Mouse (Mus musculus): ENCODE data around the gene Upf3b. TPM values are rescaled to one million over a fixed set of nuclear protein-coding genes. Genes with fewer than 3 reads are reported as not detected.
"Not testable (repeated sequence)": the region's sequence is repeated elsewhere in the genome, so short reads cannot be mapped to it uniquely, and the experiment has no call there.

Upf3b gene
- polyA plus RNA-seq, 1 experiment from 2014 or later: 27.4 TPM

GRCm38 (mm10) chrX:37084927-37085660, 25.0 kb downstream of the Upf3b start, which contains the start of gene Rpl39:
Gene Rpl39, minus strand, starts transcription at chrX:37085402.
- no peaks in the 10 kb centered on the region for H3K9me3 ChIP-seq (ENCODE audit: control insufficient read depth, low read length)
- peak; percentile 93 for ATAC-seq (ENCODE audit: low FRiP score, low TSS enrichment)
- H3K9ac ChIP-seq (ENCODE audit: low read depth, low read length): peak within 1 kb of the TSS; percentile 83
- 21% methylated on average over 38 of the region's 38 CpGs for WGBS
- no peaks in the 10 kb centered on the region for H3K4me1 ChIP-seq (ENCODE audit: control insufficient read depth, insufficient read depth, low read length)
- peak within 1 kb of the TSS; percentile 92 for H3K27ac ChIP-seq (ENCODE audit: low read depth, low read length)
- peak within 1 kb of the TSS; percentile 70 for H3K4me2 ChIP-seq (replicated peaks; ENCODE audit: low read depth, low read length)
- no peaks in the 10 kb centered on the region for H3K27me3 ChIP-seq (ENCODE audit: control insufficient read depth, insufficient read depth, low read length)
- H3K36me3 ChIP-seq (ENCODE audit: control insufficient read depth, insufficient read depth, low read length): peaks cover 15% of the 10 kb centered on the region; the same call in 1 of the 2 replicates
- H3K4me3 ChIP-seq (ENCODE audit: low read length): peak within 1 kb of the TSS; percentile 59

GRCm38 (mm10) chrX:37084318-37084926, 25.7 kb downstream of the Upf3b start:
- H3K9ac ChIP-seq (ENCODE audit: low read depth, low read length): peak overlapping the region; percentile 83
- H3K4me3 ChIP-seq (ENCODE audit: low read length): peak overlapping the region; percentile 59
- 19% methylated on average over 19 of the region's 19 CpGs for WGBS
- no peaks in the 10 kb centered on the region for H3K9me3 ChIP-seq (ENCODE audit: control insufficient read depth, low read length)
- H3K27ac ChIP-seq (ENCODE audit: low read depth, low read length): peak overlapping the region; percentile 92; the same call in 1 of the 2 replicates
- peak; percentile 8 for ATAC-seq (ENCODE audit: low FRiP score, low TSS enrichment)
- peaks cover 15% of the 10 kb centered on the region; the same call in 1 of the 2 replicates for H3K36me3 ChIP-seq (ENCODE audit: control insufficient read depth, insufficient read depth, low read length)
- H3K4me1 ChIP-seq (ENCODE audit: control insufficient read depth, insufficient read depth, low read length): no peaks in the 10 kb centered on the region
- no peaks in the 10 kb centered on the region for H3K27me3 ChIP-seq (ENCODE audit: control insufficient read depth, insufficient read depth, low read length)
- H3K4me2 ChIP-seq (replicated peaks; ENCODE audit: low read depth, low read length): peak overlapping the region; percentile 70

DNA sequence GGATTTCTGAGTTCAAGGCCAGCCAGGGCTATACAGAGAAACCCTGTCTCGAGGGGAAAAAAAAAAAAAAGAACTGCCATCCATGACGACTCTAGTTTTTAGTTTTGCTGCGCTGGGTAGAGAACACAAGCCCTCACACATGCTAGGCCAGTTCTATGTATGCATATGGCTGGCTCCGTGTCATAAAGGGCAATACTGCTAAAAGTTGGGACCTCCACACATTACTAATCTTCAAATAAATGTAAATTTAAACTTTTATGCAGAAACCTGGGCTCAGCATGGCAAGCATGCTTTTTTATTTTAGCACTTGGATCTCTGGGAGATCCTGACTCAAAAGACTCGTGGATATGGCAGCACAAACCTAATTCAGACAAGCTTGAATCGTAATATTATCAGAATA, 28.9 kb downstream of the Upf3b start:
- Histone ChIP-seq H3K9me3 (ENCODE audit: control insufficient read depth, low read length) (no peaks in the 10 kb centered on the region), H3K36me3 (ENCODE audit: control insufficient read depth, insufficient read depth, low read length) (peaks cover 15% of the 10 kb centered on the region; the same call in 1 of the 2 replicates), H3K27me3 (ENCODE audit: control insufficient read depth, insufficient read depth, low read length) (no peaks in the 10 kb centered on the region), H3K4me1 (ENCODE audit: control insufficient read depth, insufficient read depth, low read length) (no peaks in the 10 kb centered on the region), H3K4me2 (replicated peaks; ENCODE audit: low read depth, low read length) (no peak overlapping the region), H3K27ac (ENCODE audit: low read depth, low read length) (no peak overlapping the region), H3K9ac (ENCODE audit: low read depth, low read length) (no peak overlapping the region), H3K4me3 (ENCODE audit: low read length) (no peak overlapping the region)
- WGBS: 62% methylated on average over 6 of the region's 6 CpGs
- ATAC-seq (ENCODE audit: low FRiP score, low TSS enrichment): no peak

GRCm38 (mm10) chrX:37080345-37080744, 29.8 kb downstream of the Upf3b start:
- not testable (repeated sequence) for ATAC-seq (ENCODE audit: low FRiP score, low TSS enrichment); H3K9ac ChIP-seq (ENCODE audit: low read depth, low read length); H3K4me3 ChIP-seq (ENCODE audit: low read length); H3K27me3 ChIP-seq (ENCODE audit: control insufficient read depth, insufficient read depth, low read length); H3K4me2 ChIP-seq (replicated peaks; ENCODE audit: low read depth, low read length); H3K9me3 ChIP-seq (ENCODE audit: control insufficient read depth, low read length); H3K4me1 ChIP-seq (ENCODE audit: control insufficient read depth, insufficient read depth, low read length); H3K27ac ChIP-seq (ENCODE audit: low read depth, low read length)
- 54% methylated on average over 3 of the region's 4 CpGs for WGBS
- H3K36me3 ChIP-seq (ENCODE audit: control insufficient read depth, insufficient read depth, low read length): peaks cover 15% of the 10 kb centered on the region; the same call in 1 of the 2 replicates

GRCm38 (mm10) chrX:37076651-37077050, 33.5 kb downstream of the Upf3b start:
- H3K36me3 ChIP-seq (ENCODE audit: control insufficient read depth, insufficient read depth, low read length): peaks cover 2% of the 10 kb centered on the region; the same call in 1 of the 2 replicates
- ATAC-seq (ENCODE audit: low FRiP score, low TSS enrichment): no peak
- H3K27ac ChIP-seq (ENCODE audit: low read depth, low read length): no peak overlapping the region
- no peak overlapping the region for H3K4me2 ChIP-seq (replicated peaks; ENCODE audit: low read depth, low read length)
- H3K9ac ChIP-seq (ENCODE audit: low read depth, low read length): no peak overlapping the region
- WGBS: 76% methylated on average over 8 of the region's 8 CpGs
- H3K4me3 ChIP-seq (ENCODE audit: low read length): no peak overlapping the region
- H3K27me3 ChIP-seq (ENCODE audit: control insufficient read depth, insufficient read depth, low read length): no peaks in the 10 kb centered on the region
- H3K9me3 ChIP-seq (ENCODE audit: control insufficient read depth, low read length): no peaks in the 10 kb centered on the region
- no peaks in the 10 kb centered on the region for H3K4me1 ChIP-seq (ENCODE audit: control insufficient read depth, insufficient read depth, low read length)

GRCm38 (mm10) chrX:37074262-37074892, 35.7 kb downstream of the Upf3b start:
- Histone ChIP-seq H3K9me3 (ENCODE audit: control insufficient read depth, low read length) (no peaks in the 10 kb centered on the region), H3K27me3 (ENCODE audit: control insufficient read depth, insufficient read depth, low read length) (no peaks in the 10 kb centered on the region), H3K4me3 (ENCODE audit: low read length) (no peak overlapping the region), H3K27ac (ENCODE audit: low read depth, low read length) (no peak overlapping the region), H3K4me2 (replicated peaks; ENCODE audit: low read depth, low read length) (no peak overlapping the region), H3K4me1 (ENCODE audit: control insufficient read depth, insufficient read depth, low read length) (no peaks in the 10 kb centered on the region), H3K36me3 (ENCODE audit: control insufficient read depth, insufficient read depth, low read length) (no peaks in the 10 kb centered on the region), H3K9ac (ENCODE audit: low read depth, low read length) (no peak overlapping the region)
- WGBS: 35% methylated on average over 9 of the region's 9 CpGs
- ATAC-seq (ENCODE audit: low FRiP score, low TSS enrichment): 0 out of 2 replicates have a peak, but pooled peaks have one; percentile 24

DNA sequence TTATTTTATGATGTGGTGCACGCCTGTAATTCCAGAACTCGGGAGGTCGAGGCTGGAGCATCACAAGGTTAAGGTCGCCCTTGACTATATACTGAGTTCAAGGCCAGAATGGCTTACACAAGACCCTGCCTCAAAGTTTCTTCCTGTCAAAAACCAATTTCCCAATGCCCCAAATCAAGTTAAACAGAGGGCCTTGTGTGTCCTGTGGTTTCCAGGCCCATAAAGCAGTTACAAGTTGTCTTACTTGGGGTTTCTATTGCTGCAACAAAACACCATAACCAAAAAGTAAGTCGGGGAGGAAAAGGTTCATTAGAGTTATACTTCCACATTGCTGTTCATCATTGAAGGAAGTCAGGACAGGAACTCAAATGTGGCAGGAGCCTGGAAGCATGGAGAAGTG, 41.4 kb downstream of the Upf3b start:
- no peaks in the 10 kb centered on the region for H3K27me3 ChIP-seq (ENCODE audit: control insufficient read depth, insufficient read depth, low read length)
- WGBS: 80% methylated on average over 5 of the region's 5 CpGs
- H3K4me1 ChIP-seq (ENCODE audit: control insufficient read depth, insufficient read depth, low read length): no peaks in the 10 kb centered on the region
- H3K36me3 ChIP-seq (ENCODE audit: control insufficient read depth, insufficient read depth, low read length): no peaks in the 10 kb centered on the region
- H3K9me3 ChIP-seq (ENCODE audit: control insufficient read depth, low read length): no peaks in the 10 kb centered on the region
- no peak overlapping the region for H3K9ac ChIP-seq (ENCODE audit: low read depth, low read length)
- H3K27ac ChIP-seq (ENCODE audit: low read depth, low read length): no peak overlapping the region
- H3K4me3 ChIP-seq (ENCODE audit: low read length): no peak overlapping the region
- ATAC-seq (ENCODE audit: low FRiP score, low TSS enrichment): no peak
- H3K4me2 ChIP-seq (replicated peaks; ENCODE audit: low read depth, low read length): no peak overlapping the region

- H3K4me3 ChIP-seq (ENCODE audit: low read length): no peak overlapping the region
- H3K27me3 ChIP-seq (ENCODE audit: control insufficient read depth, insufficient read depth, low read length): no peaks in the 10 kb centered on the region
- no peaks in the 10 kb centered on the region for H3K4me1 ChIP-seq (ENCODE audit: control insufficient read depth, insufficient read depth, low read length)
- ATAC-seq (ENCODE audit: low FRiP score, low TSS enrichment): no peak
- no peak overlapping the region for H3K4me2 ChIP-seq (replicated peaks; ENCODE audit: low read depth, low read length)
- 86% methylated on average over 3 of the region's 3 CpGs for WGBS
- H3K36me3 ChIP-seq (ENCODE audit: control insufficient read depth, insufficient read depth, low read length): no peaks in the 10 kb centered on the region
- H3K9me3 ChIP-seq (ENCODE audit: control insufficient read depth, low read length): no peaks in the 10 kb centered on the region
- no peak overlapping the region for H3K9ac ChIP-seq (ENCODE audit: low read depth, low read length)
- no peak overlapping the region for H3K27ac ChIP-seq (ENCODE audit: low read depth, low read length)
Measured at GRCm38 (mm10) chrX:37067299-37067698, 42.8 kb downstream of the Upf3b start.

GRCm38 (mm10) chrX:37063902-37064301, 46.2 kb downstream of the Upf3b start:
- H3K36me3 ChIP-seq (ENCODE audit: control insufficient read depth, insufficient read depth, low read length): no peaks in the 10 kb centered on the region
- no peaks in the 10 kb centered on the region for H3K4me1 ChIP-seq (ENCODE audit: control insufficient read depth, insufficient read depth, low read length)
- H3K9ac ChIP-seq (ENCODE audit: low read depth, low read length): no peak overlapping the region
- no peak overlapping the region for H3K4me3 ChIP-seq (ENCODE audit: low read length)
- ATAC-seq (ENCODE audit: low FRiP score, low TSS enrichment): no peak
- 83% methylated on average over 9 of the region's 9 CpGs for WGBS
- no peaks in the 10 kb centered on the region for H3K27me3 ChIP-seq (ENCODE audit: control insufficient read depth, insufficient read depth, low read length)
- no peak overlapping the region for H3K4me2 ChIP-seq (replicated peaks; ENCODE audit: low read depth, low read length)
- H3K27ac ChIP-seq (ENCODE audit: low read depth, low read length): no peak overlapping the region
- H3K9me3 ChIP-seq (ENCODE audit: control insufficient read depth, low read length): no peaks in the 10 kb centered on the region

All from kidney, embryonic 14.5 days (tissue).